Mouse (Mus musculus): ENCODE data around the gene Crls1.

Gene Crls1

GRCm38 (mm10) chr2:132884303-132884967 lies 38.0 kb downstream of the Crls1 start:
- DNase-seq (ENCODE audit: low read depth, low spot score), result no peak

- DNase-seq (ENCODE audit: low read depth, low spot score), result no peak
These were observed 38.8 kb downstream of the Crls1 start for GRCm38 (mm10) chr2:132885312-132885711.

- DNase-seq (ENCODE audit: low read depth, low spot score), result no peak
These were observed 47.4 kb downstream of the Crls1 start for GRCm38 (mm10) chr2:132893826-132894225.

GRCm38 (mm10) chr2:132898211-132898610 lies 51.7 kb downstream of the Crls1 start:
- no peak for DNase-seq (ENCODE audit: low read depth, low spot score)

GRCm38 (mm10) chr2:132900596-132900995 lies 54.1 kb downstream of the Crls1 start:
- no peak for DNase-seq (ENCODE audit: low read depth, low spot score)

- no peak for DNase-seq (ENCODE audit: low read depth, low spot score)
These were observed 55.2 kb downstream of the Crls1 start for GRCm38 (mm10) chr2:132901636-132902035.

GRCm38 (mm10) chr2:132902056-132902455 lies 55.6 kb downstream of the Crls1 start:
- DNase-seq (ENCODE audit: low read depth, low spot score), result no peak

- DNase-seq (ENCODE audit: low read depth, low spot score), result no peak
These were observed 57.0 kb downstream of the Crls1 start for GRCm38 (mm10) chr2:132903498-132903897.

GRCm38 (mm10) chr2:132904961-132905360 lies 58.5 kb downstream of the Crls1 start:
- DNase-seq (ENCODE audit: low read depth, low spot score), result no peak

- no peak for DNase-seq (ENCODE audit: low read depth, low spot score)
These were observed 60.3 kb downstream of the Crls1 start for GRCm38 (mm10) chr2:132906763-132907162.

- DNase-seq (ENCODE audit: low read depth, low spot score), result no peak
These were observed 68.3 kb downstream of the Crls1 start for GRCm38 (mm10) chr2:132914785-132915184.
